ENCODE assay signal across 4 mouse cellular contexts in the genomic region with DNA sequence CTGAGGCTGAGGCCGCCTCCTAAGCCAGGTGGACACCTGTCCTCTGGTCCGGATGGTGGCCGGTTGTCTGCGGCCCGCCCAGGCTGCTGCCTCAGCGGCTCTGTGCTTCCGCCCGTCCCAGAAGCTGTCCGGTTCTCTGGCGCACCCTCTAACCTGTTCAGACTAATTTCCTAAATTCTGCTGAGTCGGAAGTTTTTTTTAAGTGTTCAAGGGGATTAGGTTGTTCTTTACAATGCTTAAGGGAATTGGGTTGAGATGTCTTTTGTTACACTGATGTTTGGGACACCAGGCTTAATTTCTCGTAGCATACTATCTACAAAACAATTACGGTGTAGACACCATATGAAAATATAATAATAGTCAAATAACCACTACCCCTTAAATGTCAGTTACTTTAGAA. TPM values are rescaled to one million over a fixed set of nuclear protein-coding genes. Genes with fewer than 3 reads are reported as not detected.
DNase-seq lines count a peak whose midpoint lies in the region; TF ChIP-seq lines count a peak whose summit lies in the region.
"Not testable (repeated sequence)": the region's sequence is repeated elsewhere in the genome, so short reads cannot be mapped to it uniquely, and the experiment has no call there.
"Had no signal": no experiment of that assay in that cellular context is flagged by ENCODE, and none has a peak within 500 bp of the region (broad histone marks: within the 10 kb centered on the region; RNA-seq: fewer than 3 reads in every experiment).

No protein-coding gene starts in this region.

- not testable (repeated sequence) for H3K9ac ChIP-seq in CH12.LX (ENCODE audit: insufficient read depth, low read depth); ES-E14 (ENCODE audit: insufficient read depth, low read depth, low read length, poor library complexity, severe bottlenecking)

- not testable (repeated sequence) for H3K4me3 ChIP-seq in CH12.LX (replicated peaks in 1 of 3; ENCODE audit: low read depth in 2 of 3, low read length in 2 of 3, poor library complexity in 1 of 3)
- H3K4me3 ChIP-seq in E14TG2a.4 (replicated peaks; ENCODE audit: low read length) (peak overlapping the region; percentile 54), ES-E14 (ENCODE audit: insufficient read depth in 1 of 2, low read depth in 1 of 2, low read length in 2 of 2, poor library complexity in 1 of 2, severe bottlenecking in 1 of 2) (peak overlapping the region in 1 of 2 experiments; percentile 28; a peak in 1 of 4 replicates)

- not testable (repeated sequence) for TF ChIP-seq RAD21 in CH12.LX (IDR thresholded peaks at IDR 0.05; ENCODE audit: low read depth, low read length)

- not testable (repeated sequence) for DNase-seq in CH12.LX (ENCODE audit: extremely low read depth); ES-E14 (ENCODE audit: low read depth, low spot score)

- not testable (repeated sequence) for H3K27ac ChIP-seq in CH12.LX (ENCODE audit: insufficient read depth, low read depth); ES-E14 (ENCODE audit: insufficient read depth, low read depth, low read length, poor library complexity, severe bottlenecking)

- in situ Hi-C loops in CH12.LX (cut with MboI; ENCODE audit: low pct_ligation_motif_present, low pct_unique_long_range_greater_than_20kb, low sequenced_read_pairs); ES-E14 (cut with MboI; ENCODE audit: low sequenced_read_pairs in 2 of 2, unreplicated experiment in 2 of 2): not testable (repeated sequence)

- dilution Hi-C loops in CH12.LX (cut with MboI; ENCODE audit: extremely low pct_ligation_motif_present, extremely low pct_unique_long_range_greater_than_20kb, low sequenced_read_pairs), result not testable (repeated sequence)

- TF ChIP-seq POLR2A in CH12.LX (IDR thresholded peaks at IDR 0.05; ENCODE audit: low read depth, low read length), result not testable (repeated sequence)

- not testable (repeated sequence) for H3K4me2 ChIP-seq in CH12.LX (ENCODE audit: insufficient read depth, low read depth, poor library complexity, severe bottlenecking)

- not testable (repeated sequence) for H3K4me1 ChIP-seq in CH12.LX (ENCODE audit: control insufficient read depth in 1 of 2, insufficient read depth in 2 of 2); E14TG2a.4 (replicated peaks; ENCODE audit: low read depth, low read length); ES-E14 (ENCODE audit: control insufficient read depth in 2 of 2, insufficient read depth in 2 of 2, low read length in 2 of 2, poor library complexity in 1 of 2)

- not testable (repeated sequence) for H3K36me3 ChIP-seq in CH12.LX (replicated peaks in 1 of 2; ENCODE audit: control insufficient read depth in 1 of 2, insufficient read depth in 1 of 2, low read length in 1 of 2); E14TG2a.4 (ENCODE audit: insufficient read depth, low read length); ES-E14 (ENCODE audit: control insufficient read depth, insufficient read depth, low read length, poor library complexity, severe bottlenecking)

- not testable (repeated sequence) for TF ChIP-seq EP300 in CH12.LX (IDR thresholded peaks at IDR 0.05; ENCODE audit: low read length)

- H3K27me3 ChIP-seq in CH12.LX (replicated peaks), result not testable (repeated sequence)
- peaks cover 11% of the 10 kb centered on the region for H3K27me3 ChIP-seq in E14TG2a.4 (ENCODE audit: insufficient read depth, low read length)

- not testable (repeated sequence) for TF ChIP-seq CTCF in CH12.LX (conservative IDR thresholded peaks at IDR 0.05 in 1 of 2, IDR thresholded peaks at IDR 0.05 in 1 of 2; ENCODE audit: low read depth in 2 of 2, low read length in 2 of 2); E14TG2a.4 (conservative IDR thresholded peaks at IDR 0.05; ENCODE audit: low read length)

- not testable (repeated sequence) for H3K79me2 ChIP-seq in CH12.LX (replicated peaks; ENCODE audit: control insufficient read depth, extremely low read depth, insufficient read depth, poor library complexity, severe bottlenecking)

- not testable (repeated sequence) for H3K9me3 ChIP-seq in CH12.LX (replicated peaks; ENCODE audit: low read length); E14TG2a.4 (ENCODE audit: low read length); ES-E14 (ENCODE audit: control insufficient read depth, insufficient read depth, low read depth, low read length)

TF ChIP-seq in CH12.LX, 34 proteins besides CTCF, POLR2A, EP300 and RAD21:
- peak; percentile 65 for TF ChIP-seq MAFK (IDR thresholded peaks at IDR 0.05; ENCODE audit: insufficient replicate concordance, low read length)

TF ChIP-seq in ES-E14, 5 proteins besides CTCF, POLR2A, EP300 and RAD21:
- TF ChIP-seq MAFK (IDR thresholded peaks at IDR 0.05; ENCODE audit: insufficient read depth, low read depth, low read length), result peak; percentile 87

RNA-seq across cellular contexts. Expression of a gene that starts 19.1 kb away (rescaled TPM):
- total RNA-seq in CH12.LX (2012; rRNA removed) (3.4 and 3.9 TPM in 2 replicates), CH12.LX (2014; rRNA removed) (11.0 and 12.2 TPM in 2 replicates), ES-E14 (2012; rRNA removed) (5.8 and 14.3 TPM in 2 replicates)
- 20.8 and 23.1 TPM in 2 replicates for polyA plus RNA-seq in CH12.LX (2012; ENCODE audit: insufficient read length, low read depth)
- polyA plus RNA-seq: G1E had no signal
